Mouse (Mus musculus) liver, embryonic 14.5 days (tissue): ENCODE results near the gene Tpm1. TPM values are rescaled to one million over a fixed set of nuclear protein-coding genes. Genes with fewer than 3 reads are reported as not detected.
A peak's percentile ranks its signal among the peaks of the same experiment; 100 is the strongest.

ENCODE experiments used
- ATAC-seq: fragments of 200-750 bp; cut with Nextera tagmentation; 2 replicates; pipeline ENCODE4 v1.8.0; 2017; ENCODE audit warnings: moderate number of reproducible peaks, mild to moderate bottlenecking, moderate library complexity; ENCODE audit not compliant: insufficient read depth
- DNase-seq, 3 experiments: peaks; one replicate each; pipeline ENCODE4 v3.0.0-alpha.2; 2012 to 2013; ENCODE audit warnings: low read depth in 3 of 3, low spot score in 3 of 3
- H3K27ac ChIP-seq: fragments of 300-500 bp; sonication (generic); 2 replicates; pipeline ENCODE4 v1.5.1; 2014; ENCODE audit warnings: moderate library complexity, mild to moderate bottlenecking, control low read depth, inconsistent platforms
- H3K27me3 ChIP-seq: fragments of 300-500 bp; sonication (generic); 2 replicates; pipeline ENCODE4 v1.6.1; 2014; ENCODE audit warnings: mild to moderate bottlenecking, low read length, moderate library complexity; ENCODE audit not compliant: control insufficient read depth, insufficient read depth
- H3K36me3 ChIP-seq: fragments of 300-500 bp; sonication (generic); replicated peaks from 2 replicates; pipeline ENCODE4 v1.6.1; 2014; ENCODE audit warnings: low read depth; ENCODE audit not compliant: control insufficient read depth, insufficient read depth
- H3K4me1 ChIP-seq, 2 experiments: fragments of 200-500 bp in 1 of 2; fragments of 300-500 bp in 1 of 2; sonication (generic) in 1 of 2; replicated peaks; 2 replicates each; pipeline ENCODE4 v1.6.1; 2012 to 2014; ENCODE audit warnings: antibody characterized with exemption in 1 of 2, inconsistent platforms in 1 of 2, low read length in 1 of 2; ENCODE audit not compliant: control insufficient read depth in 2 of 2, insufficient read depth in 2 of 2
- H3K4me2 ChIP-seq: fragments of 300-500 bp; sonication (generic); 2 replicates; pipeline ENCODE4 v1.6.1; 2014; ENCODE audit warnings: low read depth, mild to moderate bottlenecking, control low read depth, moderate library complexity
- H3K4me3 ChIP-seq, 2 experiments: fragments of 200-500 bp in 1 of 2; fragments of 300-500 bp in 1 of 2; sonication (generic) in 1 of 2; 2 replicates each; pipeline ENCODE4 v1.5.1; 2012 to 2014; ENCODE audit warnings: low read depth in 2 of 2, low read length in 2 of 2, mild to moderate bottlenecking in 2 of 2, control low read depth in 1 of 2, inconsistent platforms in 1 of 2, moderate library complexity in 1 of 2; ENCODE audit not compliant: insufficient read depth in 1 of 2
- H3K9ac ChIP-seq: fragments of 300-500 bp; sonication (generic); replicated peaks from 2 replicates; pipeline ENCODE4 v1.6.1; 2014; ENCODE audit warnings: mild to moderate bottlenecking, control low read depth, moderate library complexity
- H3K9me3 ChIP-seq: fragments of 300-500 bp; sonication (generic); 2 replicates; pipeline ENCODE4 v1.6.1; 2016; ENCODE audit warnings: low read length, mixed read lengths; ENCODE audit not compliant: control insufficient read depth
- CTCF ChIP-seq: IDR thresholded peaks from 2 replicates; pipeline ENCODE4 v1.5.1; 2016; ENCODE audit warnings: antibody characterized with exemption, low read depth, control low read depth
- EP300 ChIP-seq: IDR thresholded peaks from 2 replicates; pipeline ENCODE4 v1.6.1; 2016; ENCODE audit warnings: antibody characterized with exemption, low read depth
- WGBS: fragments of 180-500 bp; shearing (Covaris S2); extraction: QIAGEN DNeasy Blood & Tissue Kit; methylation state at CpG from one replicate; pipeline ENCODE4 v1.1.7; 2014; ENCODE audit not compliant: insufficient replicate concordance; 5-methylcytosine and 5-hydroxymethylcytosine counted together
- polyA plus RNA-seq, 2 experiments: library from polyadenylated mRNA; depleted of rRNA in 1 of 2; stranded (reverse) in 1 of 2; unstranded in 1 of 2; fragments of >200 nt; fragmentation: Nextera tagmentation in 1 of 2; extraction: Ambion mirVana in 1 of 2; gene quantifications; 2 replicates each; pipeline versions ENCODE4 v1.2.1 to v1.2.3; 2012 to 2014

Tpm1 gene
- polyA plus RNA-seq, 2 experiments = 87.4 to 113 TPM

DNA sequence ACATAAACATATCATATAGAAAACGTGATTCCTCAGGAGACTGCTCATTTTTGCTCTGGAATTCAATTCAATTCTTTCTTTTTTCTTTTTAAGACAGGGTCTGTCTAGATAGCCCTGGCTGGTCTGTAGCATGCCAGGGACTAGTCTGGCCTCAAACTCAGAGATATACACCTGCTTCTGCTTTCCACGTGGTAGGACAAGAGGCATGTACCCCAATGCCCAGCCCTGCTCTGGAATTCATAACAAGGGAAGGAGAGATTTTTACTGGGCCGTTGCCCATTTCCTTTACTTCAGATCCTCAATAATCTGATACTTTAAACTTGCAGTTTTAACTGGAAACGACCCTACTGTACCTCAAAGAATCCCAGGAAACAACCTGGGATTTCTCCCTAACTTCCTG, 20.3 kb downstream of the Tpm1 start:
- no peak overlapping the region for H3K9ac ChIP-seq
- H3K4me3 ChIP-seq = no peak overlapping the region
- no peak overlapping the region for H3K27ac ChIP-seq
- no peak for TF ChIP-seq EP300
- TF ChIP-seq CTCF = no peak
- no peak overlapping the region for H3K4me2 ChIP-seq
- H3K9me3 ChIP-seq = no peaks in the 10 kb centered on the region
- no peak for ATAC-seq
- H3K36me3 ChIP-seq = peaks cover 90% of the 10 kb centered on the region
- peaks cover 22 to 24% of the 10 kb centered on the region in 2 experiments for H3K4me1 ChIP-seq
- DNase-seq = no peak
- WGBS = 78% methylated on average over 4 of the region's 4 CpGs
- H3K27me3 ChIP-seq = no peaks in the 10 kb centered on the region

DNA sequence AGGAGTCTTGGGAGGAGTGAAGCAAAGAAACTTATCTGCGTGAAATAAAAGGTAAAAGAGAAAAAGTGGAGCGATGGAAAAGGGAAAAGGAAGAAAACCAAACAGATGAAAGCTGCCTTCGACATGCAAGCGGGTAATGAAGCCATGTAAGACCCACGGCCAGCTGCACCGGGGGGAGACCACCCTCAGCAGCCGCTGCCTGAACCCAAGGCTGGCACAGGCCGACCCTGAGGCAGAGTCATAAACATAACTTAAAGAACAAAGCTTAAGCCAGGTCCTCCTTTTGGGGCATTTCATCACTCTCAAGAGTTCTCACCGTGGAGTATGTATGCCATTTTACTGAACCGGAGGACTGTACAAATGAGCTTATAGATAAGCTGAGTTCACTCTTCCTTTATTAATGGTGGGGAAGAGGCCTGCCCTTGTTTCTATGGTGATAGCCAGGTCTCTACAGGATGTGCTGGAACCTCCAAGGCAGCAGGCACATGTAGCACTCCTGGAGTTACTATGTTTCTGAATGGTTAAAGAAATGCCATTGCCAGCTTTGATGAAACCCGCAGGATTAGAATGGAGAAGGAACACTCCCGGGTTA, 21.0 kb downstream of the Tpm1 start:
- Histone ChIP-seq H3K27me3 (no peaks in the 10 kb centered on the region), H3K4me1 (peaks cover 26 to 30% of the 10 kb centered on the region in 2 experiments), H3K9ac (no peak overlapping the region), H3K4me2 (no peak overlapping the region), H3K36me3 (peaks cover 90% of the 10 kb centered on the region), H3K4me3 (no peak overlapping the region), H3K27ac (no peak overlapping the region), H3K9me3 (no peaks in the 10 kb centered on the region)
- TF ChIP-seq EP300 = no peak
- TF ChIP-seq CTCF = no peak
- ATAC-seq = no peak
- DNase-seq = no peak
- 81% methylated on average over 12 of the region's 12 CpGs for WGBS

DNA sequence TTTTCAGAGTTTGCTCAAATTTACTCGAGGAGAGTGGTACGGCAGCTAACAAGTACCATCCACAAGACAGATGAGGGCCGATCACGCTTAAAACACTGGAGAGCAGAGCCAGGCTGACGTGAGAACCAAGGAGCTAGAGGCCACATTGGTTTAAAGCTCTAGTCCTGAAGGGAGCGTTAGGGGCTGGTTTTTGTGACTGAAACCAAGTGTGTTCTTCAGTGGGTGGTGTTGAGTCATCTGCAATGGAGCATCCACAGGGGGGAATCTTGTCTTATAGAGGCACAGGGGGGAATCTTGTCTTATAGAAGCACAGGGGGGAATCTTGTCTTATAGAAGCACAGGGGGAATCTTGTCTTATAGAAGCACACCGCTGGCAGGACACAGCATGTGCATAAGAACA, 22.3 kb downstream of the Tpm1 start:
- 87% methylated on average over 7 of the region's 7 CpGs for WGBS
- DNase-seq = no peak
- Histone ChIP-seq H3K27ac (no peak overlapping the region; the same call in 1 of the 2 replicates), H3K9me3 (no peaks in the 10 kb centered on the region), H3K4me3 (no peak overlapping the region), H3K27me3 (no peaks in the 10 kb centered on the region), H3K4me2 (no peak overlapping the region), H3K4me1 (peaks cover 26 to 30% of the 10 kb centered on the region in 2 experiments), H3K9ac (no peak overlapping the region), H3K36me3 (peaks cover 89% of the 10 kb centered on the region)
- no peak for ATAC-seq
- TF ChIP-seq CTCF (no peak), EP300 (no peak)

DNA sequence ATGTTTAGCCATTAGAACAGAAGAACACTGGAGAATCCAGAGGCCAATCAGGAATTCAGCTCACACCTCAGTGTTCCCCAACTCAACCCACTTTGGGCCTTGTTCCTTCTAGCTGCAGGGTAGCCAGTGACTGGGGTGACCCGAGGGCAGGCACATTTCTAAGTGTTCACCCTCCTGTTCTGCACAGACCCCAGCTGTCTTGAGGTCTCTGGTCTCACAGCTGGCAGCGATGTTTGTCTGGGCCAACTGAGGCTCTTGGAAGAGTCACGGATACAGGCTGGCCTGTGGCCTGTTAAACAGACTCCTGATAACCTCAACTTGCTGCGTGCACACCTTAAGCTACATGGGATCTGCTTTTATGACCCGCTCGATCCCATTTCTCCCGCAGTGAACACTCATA, 23.1 kb downstream of the Tpm1 start:
- peak overlapping the region; percentile 98 for H3K27ac ChIP-seq
- peaks cover 29 to 34% of the 10 kb centered on the region in 2 experiments for H3K4me1 ChIP-seq
- peaks cover 90% of the 10 kb centered on the region for H3K36me3 ChIP-seq
- H3K9ac ChIP-seq = peak overlapping the region; percentile 71
- H3K4me3 ChIP-seq = no peak overlapping the region
- no peaks in the 10 kb centered on the region for H3K27me3 ChIP-seq
- TF ChIP-seq EP300 (no peak), CTCF (no peak)
- ATAC-seq = no peak
- WGBS = 85% methylated on average over 7 of the region's 7 CpGs
- peak overlapping the region; percentile 73 for H3K4me2 ChIP-seq
- no peaks in the 10 kb centered on the region for H3K9me3 ChIP-seq
- no peak for DNase-seq

DNA sequence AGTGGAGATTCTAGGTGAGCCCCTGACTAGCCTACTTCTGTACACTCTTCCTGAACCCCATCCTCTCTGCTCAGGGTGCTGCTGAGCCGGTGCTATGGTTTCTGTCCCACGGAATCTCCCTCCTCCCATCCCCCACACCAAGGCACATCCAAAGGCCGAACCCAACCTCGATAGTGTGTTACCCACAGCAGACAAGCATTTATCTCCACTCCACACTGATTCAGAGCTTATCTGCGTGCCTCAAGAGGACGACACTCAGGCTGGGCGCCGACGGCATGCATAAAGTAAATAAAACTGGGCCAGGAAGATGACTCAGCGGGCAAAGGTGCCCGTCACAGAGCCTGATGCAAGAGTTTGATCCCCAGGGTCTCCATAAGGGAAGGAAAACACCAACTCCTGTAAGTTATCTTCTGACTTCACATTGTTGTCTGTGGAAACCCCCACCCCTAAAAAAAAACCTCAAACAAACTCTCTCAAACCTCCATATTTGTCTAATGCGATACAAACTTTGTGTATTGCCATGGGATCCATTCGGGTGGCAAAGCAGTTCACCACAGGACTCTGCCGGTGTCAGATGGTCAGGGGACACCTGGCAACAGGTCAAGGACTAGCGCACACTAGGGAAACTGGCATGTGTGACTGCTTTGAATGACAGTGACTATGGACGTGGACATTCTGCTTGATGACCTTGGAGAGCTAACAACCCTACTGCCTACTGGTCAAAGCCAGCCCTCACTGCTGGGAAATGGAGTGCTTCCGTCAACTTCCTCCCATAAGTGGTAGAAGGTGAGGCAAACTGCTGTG, 24.1 kb downstream of the Tpm1 start:
- Histone ChIP-seq H3K4me2 (peak overlapping the region; percentile 73), H3K27ac (peak overlapping the region; percentile 98), H3K27me3 (no peaks in the 10 kb centered on the region), H3K4me3 (peak overlapping the region; percentile 37 to 40), H3K36me3 (peaks cover 84% of the 10 kb centered on the region), H3K9ac (peak overlapping the region; percentile 71), H3K9me3 (no peaks in the 10 kb centered on the region), H3K4me1 (peaks cover 38 to 39% of the 10 kb centered on the region in 2 experiments)
- peak; percentile 93 to 96 (median 96) for DNase-seq
- TF ChIP-seq CTCF (peak; percentile 27; the same call in 1 of the 2 replicates), EP300 (peak; percentile 97)
- 18% methylated on average over 17 of the region's 17 CpGs for WGBS
- peak; percentile 98 for ATAC-seq
